Mouse (Mus musculus): ENCODE measurements around the gene Rangrf.

GRCm38 (mm10) chr11:68970232-68970631 is 4.8 kb downstream of the Rangrf start:
- no peak for TF ChIP-seq CTCF (IDR thresholded peaks at IDR 0.05; ENCODE audit: low read depth)
- TF ChIP-seq EP300 (IDR thresholded peaks at IDR 0.05; ENCODE audit: low read depth): no peak
